Mouse (Mus musculus): ENCODE data around the gene Syp. TPM values are rescaled to one million over a fixed set of nuclear protein-coding genes. Genes with fewer than 3 reads are reported as not detected.

Syp gene
- polyA plus RNA-seq (2014; fragmentation: Illumina TruSeq; extraction: RNeasy Lipid Tissue Mini Kit (QIAGEN cat#74804); ENCODE audit: low read depth, low replicate concordance) = 0.15 TPM

GRCm38 (mm10) chrX:7638401-7639091, at the start of gene Syp:
Gene Syp (plus strand): TSS chrX:7638471.

GRCm38 (mm10) chrX:7604879-7605574, 33.2 kb upstream of the Syp start, which contains the start of gene Ccdc22:
Gene Ccdc22 (minus strand): TSS chrX:7605517.

GRCm38 (mm10) chrX:7606783-7607182, 31.5 kb upstream of the Syp start, which contains the start of gene Cacna1f:
Gene Cacna1f (plus strand): TSS chrX:7607083.

GRCm38 (mm10) chrX:7657221-7657639, 19.0 kb downstream of the Syp start, which contains the start of gene Prickle3:
Gene Prickle3 (plus strand): TSS chrX:7657260.

GRCm38 (mm10) chrX:7670921-7671623, 32.8 kb downstream of the Syp start, which contains the start of gene Plp2:
Gene Plp2 (minus strand): TSS chrX:7671390.

GRCm38 (mm10) chrX:7680864-7681263, 42.6 kb downstream of the Syp start, which contains the start of gene Magix:
Gene Magix (minus strand): TSS chrX:7681251.

GRCm38 (mm10) chrX:7696954-7697381, 58.7 kb downstream of the Syp start, which contains the start of gene Gpkow:
Gene Gpkow (plus strand): TSS chrX:7697131.

Other genes starting within 250 kb of the Syp start
- not detected for gene Foxp3, start 64.8 kb upstream of the Syp start, polyA plus RNA-seq (2014; fragmentation: Illumina TruSeq; extraction: RNeasy Lipid Tissue Mini Kit (QIAGEN cat#74804); ENCODE audit: low read depth, low replicate concordance)
- gene Ppp1r3f, start 64.2 kb upstream of the Syp start, polyA plus RNA-seq (2014; fragmentation: Illumina TruSeq; extraction: RNeasy Lipid Tissue Mini Kit (QIAGEN cat#74804); ENCODE audit: low read depth, low replicate concordance) = 1.6 TPM
- gene Ccdc22, start 33.0 kb upstream of the Syp start, polyA plus RNA-seq (2014; fragmentation: Illumina TruSeq; extraction: RNeasy Lipid Tissue Mini Kit (QIAGEN cat#74804); ENCODE audit: low read depth, low replicate concordance) = 0.13 TPM
- gene Cacna1f, start 31.4 kb upstream of the Syp start, polyA plus RNA-seq (2014; fragmentation: Illumina TruSeq; extraction: RNeasy Lipid Tissue Mini Kit (QIAGEN cat#74804); ENCODE audit: low read depth, low replicate concordance) = not detected
- gene Prickle3, start 18.8 kb downstream of the Syp start, polyA plus RNA-seq (2014; fragmentation: Illumina TruSeq; extraction: RNeasy Lipid Tissue Mini Kit (QIAGEN cat#74804); ENCODE audit: low read depth, low replicate concordance) = 0.69 TPM
- gene Plp2, start 32.9 kb downstream of the Syp start, polyA plus RNA-seq (2014; fragmentation: Illumina TruSeq; extraction: RNeasy Lipid Tissue Mini Kit (QIAGEN cat#74804); ENCODE audit: low read depth, low replicate concordance) = 3.8 TPM
- gene Magix, start 42.8 kb downstream of the Syp start, polyA plus RNA-seq (2014; fragmentation: Illumina TruSeq; extraction: RNeasy Lipid Tissue Mini Kit (QIAGEN cat#74804); ENCODE audit: low read depth, low replicate concordance) = not detected
- gene Gpkow, start 58.7 kb downstream of the Syp start, polyA plus RNA-seq (2014; fragmentation: Illumina TruSeq; extraction: RNeasy Lipid Tissue Mini Kit (QIAGEN cat#74804); ENCODE audit: low read depth, low replicate concordance) = 14.2 TPM
- gene Wdr45, start 75.9 kb downstream of the Syp start, polyA plus RNA-seq (2014; fragmentation: Illumina TruSeq; extraction: RNeasy Lipid Tissue Mini Kit (QIAGEN cat#74804); ENCODE audit: low read depth, low replicate concordance) = 1.1 TPM
- not detected for gene Gm45208, start 83.8 kb downstream of the Syp start, polyA plus RNA-seq (2014; fragmentation: Illumina TruSeq; extraction: RNeasy Lipid Tissue Mini Kit (QIAGEN cat#74804); ENCODE audit: low read depth, low replicate concordance)
- gene Praf2, start 90.0 kb downstream of the Syp start, polyA plus RNA-seq (2014; fragmentation: Illumina TruSeq; extraction: RNeasy Lipid Tissue Mini Kit (QIAGEN cat#74804); ENCODE audit: low read depth, low replicate concordance) = 0.57 TPM
- gene Ccdc120, start 112.4 kb downstream of the Syp start, polyA plus RNA-seq (2014; fragmentation: Illumina TruSeq; extraction: RNeasy Lipid Tissue Mini Kit (QIAGEN cat#74804); ENCODE audit: low read depth, low replicate concordance) = 0.25 TPM
- 8.1 TPM for gene Tfe3, start 124.1 kb downstream of the Syp start, polyA plus RNA-seq (2014; fragmentation: Illumina TruSeq; extraction: RNeasy Lipid Tissue Mini Kit (QIAGEN cat#74804); ENCODE audit: low read depth, low replicate concordance)
- 10.5 TPM for gene Gripap1, start 151.3 kb downstream of the Syp start, polyA plus RNA-seq (2014; fragmentation: Illumina TruSeq; extraction: RNeasy Lipid Tissue Mini Kit (QIAGEN cat#74804); ENCODE audit: low read depth, low replicate concordance)
- 0.41 TPM for gene Kcnd1, start 183.8 kb downstream of the Syp start, polyA plus RNA-seq (2014; fragmentation: Illumina TruSeq; extraction: RNeasy Lipid Tissue Mini Kit (QIAGEN cat#74804); ENCODE audit: low read depth, low replicate concordance)
- 12.9 TPM for gene Otud5, start 202.9 kb downstream of the Syp start, polyA plus RNA-seq (2014; fragmentation: Illumina TruSeq; extraction: RNeasy Lipid Tissue Mini Kit (QIAGEN cat#74804); ENCODE audit: low read depth, low replicate concordance)
- gene Pim2, start 239.8 kb downstream of the Syp start, polyA plus RNA-seq (2014; fragmentation: Illumina TruSeq; extraction: RNeasy Lipid Tissue Mini Kit (QIAGEN cat#74804); ENCODE audit: low read depth, low replicate concordance) = 3.4 TPM
- gene Slc35a2, start 245.6 kb downstream of the Syp start, polyA plus RNA-seq (2014; fragmentation: Illumina TruSeq; extraction: RNeasy Lipid Tissue Mini Kit (QIAGEN cat#74804); ENCODE audit: low read depth, low replicate concordance) = 1.7 TPM

Measured in testis, adult 10 weeks (tissue).